Mouse (Mus musculus): ENCODE data around the gene Ppp1r3g. TPM values are rescaled to one million over a fixed set of nuclear protein-coding genes. Genes with fewer than 3 reads are reported as not detected.

The Ppp1r3g gene
- total and polyA plus RNA-seq, 2 experiments from 2014 or later, result 0.58 to 1.8 TPM

GRCm38 (mm10) chr13:35968131-35968718 lies 9.6 kb downstream of the Ppp1r3g start:
- H3K4me1 ChIP-seq (ENCODE audit: insufficient read depth, low read length), result peaks cover 3% of the 10 kb centered on the region; the same call in 1 of the 2 replicates
- DNase-seq (ENCODE audit: low spot score), result peak; percentile 27
- no peaks in the 10 kb centered on the region for H3K36me3 ChIP-seq (ENCODE audit: insufficient read depth, low read length)
- TF ChIP-seq CTCF (IDR thresholded peaks at IDR 0.05), result no peak
- H3K27ac ChIP-seq (ENCODE audit: low read depth, low read length), result no peak overlapping the region
- ATAC-seq (ENCODE audit: low FRiP score), result peak; percentile 55
- WGBS, result under 1% methylated on average over 38 of the region's 38 CpGs
- peak overlapping the region; percentile 9; the same call in 1 of the 2 replicates for H3K9ac ChIP-seq (replicated peaks; ENCODE audit: low read length, poor library complexity, severe bottlenecking)
- peak overlapping the region; percentile 51 for H3K4me3 ChIP-seq (ENCODE audit: low read depth, low read length)
- H3K9me3 ChIP-seq (ENCODE audit: low read length), result no peaks in the 10 kb centered on the region
- H3K27me3 ChIP-seq (ENCODE audit: insufficient read depth, low read length), result peaks cover 16% of the 10 kb centered on the region
- peak overlapping the region; percentile 97 for H3K4me2 ChIP-seq (ENCODE audit: low read depth, low read length, poor library complexity, severe bottlenecking)

- under 1% methylated on average over 55 of the region's 57 CpGs for WGBS
- ATAC-seq (ENCODE audit: low FRiP score), result peak; percentile 65; the same call in 1 of the 2 replicates
- no peak for TF ChIP-seq CTCF (IDR thresholded peaks at IDR 0.05)
- peak overlapping the region; percentile 51 for H3K4me3 ChIP-seq (ENCODE audit: low read depth, low read length)
- peak overlapping the region; percentile 97 for H3K4me2 ChIP-seq (ENCODE audit: low read depth, low read length, poor library complexity, severe bottlenecking)
- H3K27me3 ChIP-seq (ENCODE audit: insufficient read depth, low read length), result peaks cover 16% of the 10 kb centered on the region
- peaks cover 3% of the 10 kb centered on the region; the same call in 1 of the 2 replicates for H3K4me1 ChIP-seq (ENCODE audit: insufficient read depth, low read length)
- H3K9ac ChIP-seq (replicated peaks; ENCODE audit: low read length, poor library complexity, severe bottlenecking), result peak overlapping the region; percentile 30
- no peaks in the 10 kb centered on the region for H3K36me3 ChIP-seq (ENCODE audit: insufficient read depth, low read length)
- H3K27ac ChIP-seq (ENCODE audit: low read depth, low read length), result no peak overlapping the region
- peak; percentile 24 for DNase-seq (ENCODE audit: low spot score)
- H3K9me3 ChIP-seq (ENCODE audit: low read length), result no peaks in the 10 kb centered on the region
These were observed 10.2 kb downstream of the Ppp1r3g start for GRCm38 (mm10) chr13:35968719-35969430.

- ATAC-seq (ENCODE audit: low FRiP score), result peak; percentile 38; the same call in 1 of the 2 replicates
- H3K4me3 ChIP-seq (ENCODE audit: low read depth, low read length), result peak overlapping the region; percentile 51
- TF ChIP-seq CTCF (IDR thresholded peaks at IDR 0.05), result no peak
- peak overlapping the region; percentile 97 for H3K4me2 ChIP-seq (ENCODE audit: low read depth, low read length, poor library complexity, severe bottlenecking)
- H3K27ac ChIP-seq (ENCODE audit: low read depth, low read length), result no peak overlapping the region
- H3K36me3 ChIP-seq (ENCODE audit: insufficient read depth, low read length), result no peaks in the 10 kb centered on the region
- DNase-seq (ENCODE audit: low spot score), result no peak
- under 1% methylated on average over 18 of the region's 18 CpGs for WGBS
- peaks cover 3% of the 10 kb centered on the region; the same call in 1 of the 2 replicates for H3K4me1 ChIP-seq (ENCODE audit: insufficient read depth, low read length)
- peaks cover 16% of the 10 kb centered on the region for H3K27me3 ChIP-seq (ENCODE audit: insufficient read depth, low read length)
- H3K9me3 ChIP-seq (ENCODE audit: low read length), result no peaks in the 10 kb centered on the region
- peak overlapping the region; percentile 30 for H3K9ac ChIP-seq (replicated peaks; ENCODE audit: low read length, poor library complexity, severe bottlenecking)
These were observed 10.7 kb downstream of the Ppp1r3g start for GRCm38 (mm10) chr13:35969431-35969721.

GRCm38 (mm10) chr13:35969829-35970228 lies 11.2 kb downstream of the Ppp1r3g start:
- peaks cover 16% of the 10 kb centered on the region for H3K27me3 ChIP-seq (ENCODE audit: insufficient read depth, low read length)
- H3K36me3 ChIP-seq (ENCODE audit: insufficient read depth, low read length), result no peaks in the 10 kb centered on the region
- H3K4me3 ChIP-seq (ENCODE audit: low read depth, low read length), result peak overlapping the region; percentile 51
- 30% methylated on average over 9 of the region's 9 CpGs for WGBS
- H3K9ac ChIP-seq (replicated peaks; ENCODE audit: low read length, poor library complexity, severe bottlenecking), result no peak overlapping the region
- peak overlapping the region; percentile 97 for H3K4me2 ChIP-seq (ENCODE audit: low read depth, low read length, poor library complexity, severe bottlenecking)
- no peak for TF ChIP-seq CTCF (IDR thresholded peaks at IDR 0.05)
- no peak overlapping the region for H3K27ac ChIP-seq (ENCODE audit: low read depth, low read length)
- no peaks in the 10 kb centered on the region for H3K9me3 ChIP-seq (ENCODE audit: low read length)
- H3K4me1 ChIP-seq (ENCODE audit: insufficient read depth, low read length), result peaks cover 3% of the 10 kb centered on the region; the same call in 1 of the 2 replicates
- ATAC-seq (ENCODE audit: low FRiP score), result no peak
- no peak for DNase-seq (ENCODE audit: low spot score)

GRCm38 (mm10) chr13:35976912-35977311 lies 18.3 kb downstream of the Ppp1r3g start:
- Histone ChIP-seq H3K27me3 (ENCODE audit: insufficient read depth, low read length) (no peaks in the 10 kb centered on the region), H3K4me1 (ENCODE audit: insufficient read depth, low read length) (no peaks in the 10 kb centered on the region), H3K4me3 (ENCODE audit: low read depth, low read length) (no peak overlapping the region), H3K27ac (ENCODE audit: low read depth, low read length) (no peak overlapping the region), H3K9ac (replicated peaks; ENCODE audit: low read length, poor library complexity, severe bottlenecking) (no peak overlapping the region), H3K4me2 (ENCODE audit: low read depth, low read length, poor library complexity, severe bottlenecking) (no peak overlapping the region), H3K9me3 (ENCODE audit: low read length) (no peaks in the 10 kb centered on the region), H3K36me3 (ENCODE audit: insufficient read depth, low read length) (peaks cover 13% of the 10 kb centered on the region; the same call in 1 of the 2 replicates)
- DNase-seq (ENCODE audit: low spot score), result peak; percentile 44
- WGBS, result 87% methylated on average over 7 of the region's 7 CpGs
- no peak for TF ChIP-seq CTCF (IDR thresholded peaks at IDR 0.05)
- ATAC-seq (ENCODE audit: low FRiP score), result no peak

- Histone ChIP-seq H3K9ac (replicated peaks; ENCODE audit: low read length, poor library complexity, severe bottlenecking) (no peak overlapping the region), H3K4me2 (ENCODE audit: low read depth, low read length, poor library complexity, severe bottlenecking) (no peak overlapping the region), H3K4me1 (ENCODE audit: insufficient read depth, low read length) (no peaks in the 10 kb centered on the region), H3K9me3 (ENCODE audit: low read length) (no peaks in the 10 kb centered on the region), H3K27ac (ENCODE audit: low read depth, low read length) (no peak overlapping the region), H3K27me3 (ENCODE audit: insufficient read depth, low read length) (no peaks in the 10 kb centered on the region), H3K4me3 (ENCODE audit: low read depth, low read length) (no peak overlapping the region), H3K36me3 (ENCODE audit: insufficient read depth, low read length) (peaks cover 13% of the 10 kb centered on the region; the same call in 1 of the 2 replicates)
- DNase-seq (ENCODE audit: low spot score) (no peak), ATAC-seq (ENCODE audit: low FRiP score) (no peak)
- TF ChIP-seq CTCF (IDR thresholded peaks at IDR 0.05), result no peak
- WGBS, result 50% methylated on average over 4 of the region's 4 CpGs
These were observed 21.8 kb downstream of the Ppp1r3g start for GRCm38 (mm10) chr13:35980471-35980870.
